Mouse (Mus musculus): ENCODE data around the gene Gm5136.

- no peak for TF ChIP-seq POLR2A (IDR thresholded peaks at IDR 0.05; ENCODE audit: insufficient read length, low read depth)
- TF ChIP-seq TCF3 (IDR thresholded peaks at IDR 0.05; ENCODE audit: insufficient read length, low read depth): no peak
- TF ChIP-seq MYOG (IDR thresholded peaks at IDR 0.05; ENCODE audit: control insufficient read depth in 1 of 3, insufficient read depth in 1 of 3, insufficient read length in 2 of 3, low read depth in 2 of 3): no peak
- no peak for TF ChIP-seq SRF (IDR thresholded peaks at IDR 0.05; ENCODE audit: control insufficient read depth, insufficient read length, low read depth)
- no peak for TF ChIP-seq USF1 (IDR thresholded peaks at IDR 0.05; ENCODE audit: low read depth)
- TF ChIP-seq TCF12 (IDR thresholded peaks at IDR 0.05; ENCODE audit: insufficient read depth, poor library complexity, severe bottlenecking): no peak
- no peak for TF ChIP-seq MYOD1 (IDR thresholded peaks at IDR 0.05; ENCODE audit: control insufficient read depth in 1 of 3, insufficient read length in 2 of 3, low read depth in 2 of 3)
Observed at GRCm38 (mm10) chr10:108726391-108726790, 26.4 kb upstream of the Gm5136 start.
